Mouse (Mus musculus): Measurements from ENCODE around the gene Hpcal4. TPM values are rescaled to one million over a fixed set of nuclear protein-coding genes. Genes with fewer than 3 reads are reported as not detected.

Gene Hpcal4
- 1.6 TPM in 2 replicates for polyA plus RNA-seq (2016; fragmentation: Nextera tagmentation; extraction: Ambion mirVana)

- Histone ChIP-seq H3K9me3 (replicated peaks) (0 out of 2 replicates have a peak, but pooled peaks cover 5% of the 10 kb centered on the region), H3K9ac (peak within 1 kb of the TSS; percentile 59)
Measured at GRCm38 (mm10) chr4:123182328-123183238, at the start of gene Hpcal4. Gene Hpcal4, plus strand, starts transcription at chr4:123183227.

GRCm38 (mm10) chr4:123137551-123137950 is 45.5 kb upstream of the Hpcal4 start:
- 81% methylated on average over 3 of the region's 3 CpGs for WGBS
- Histone ChIP-seq H3K4me2 (no peak overlapping the region), H3K4me1 (replicated peaks) (peaks cover 14% of the 10 kb centered on the region), H3K27me3 (replicated peaks) (no peaks in the 10 kb centered on the region), H3K9me3 (replicated peaks) (no peaks in the 10 kb centered on the region), H3K4me3 (no peak overlapping the region), H3K9ac (no peak overlapping the region), H3K36me3 (peaks cover 42% of the 10 kb centered on the region), H3K27ac (ENCODE audit: poor library complexity, severe bottlenecking) (no peak overlapping the region)
- ATAC-seq (ENCODE audit: insufficient number of reproducible peaks, low FRiP score): no peak

More at GRCm38 (mm10) chr4:123182328-123183238, at the start of gene Hpcal4:
- no peaks in the 10 kb centered on the region for H3K36me3 ChIP-seq
- H3K27ac ChIP-seq (ENCODE audit: poor library complexity, severe bottlenecking): no peak within 1 kb of the TSS
- H3K4me2 ChIP-seq: peak within 1 kb of the TSS; percentile 84
- H3K4me1 ChIP-seq (replicated peaks): peaks cover 18% of the 10 kb centered on the region
- peaks cover 95% of the 10 kb centered on the region for H3K27me3 ChIP-seq (replicated peaks)
- peak within 1 kb of the TSS; percentile 54 for H3K4me3 ChIP-seq
- peak; percentile 67 for ATAC-seq (ENCODE audit: insufficient number of reproducible peaks, low FRiP score)
- WGBS: under 1% methylated on average over 44 of the region's 44 CpGs

- 0 out of 2 replicates have a peak, but pooled peaks cover 6% of the 10 kb centered on the region for H3K27me3 ChIP-seq (replicated peaks)
- H3K9me3 ChIP-seq (replicated peaks): no peaks in the 10 kb centered on the region
- H3K27ac ChIP-seq (ENCODE audit: poor library complexity, severe bottlenecking): peak within 1 kb of the TSS; percentile 65
- peak; percentile 94 for ATAC-seq (ENCODE audit: insufficient number of reproducible peaks, low FRiP score)
- peaks cover 25% of the 10 kb centered on the region for H3K36me3 ChIP-seq
- H3K4me1 ChIP-seq (replicated peaks): peaks cover 14% of the 10 kb centered on the region
- peak within 1 kb of the TSS; percentile 93 for H3K4me2 ChIP-seq
- peak within 1 kb of the TSS; percentile 65 for H3K9ac ChIP-seq
- WGBS: under 1% methylated on average over 34 of the region's 34 CpGs
- peak within 1 kb of the TSS; percentile 62 for H3K4me3 ChIP-seq
Measured at GRCm38 (mm10) chr4:123139513-123140154, 43.4 kb upstream of the Hpcal4 start, which contains the start of gene Ppie. Gene Ppie, minus strand, starts transcription at chr4:123139951.

- 65% methylated on average over 5 of the region's 5 CpGs for WGBS
- H3K4me1 ChIP-seq (replicated peaks): no peaks in the 10 kb centered on the region; the same call in 1 of the 2 replicates
Measured at GRCm38 (mm10) chr4:123147446-123148150, 35.4 kb upstream of the Hpcal4 start.

GRCm38 (mm10) chr4:123152003-123152402 is 31.0 kb upstream of the Hpcal4 start:
- H3K4me3 ChIP-seq: no peak overlapping the region
- 69% methylated on average over 4 of the region's 4 CpGs for WGBS
- no peak for ATAC-seq (ENCODE audit: insufficient number of reproducible peaks, low FRiP score)
- no peak overlapping the region for H3K9ac ChIP-seq
- no peak overlapping the region for H3K4me2 ChIP-seq
- H3K27me3 ChIP-seq (replicated peaks): peaks cover 6% of the 10 kb centered on the region; the same call in 1 of the 2 replicates
- H3K9me3 ChIP-seq (replicated peaks): no peaks in the 10 kb centered on the region
- no peaks in the 10 kb centered on the region for H3K36me3 ChIP-seq
- H3K4me1 ChIP-seq (replicated peaks): 0 out of 2 replicates have a peak, but pooled peaks cover 4% of the 10 kb centered on the region
- no peak overlapping the region for H3K27ac ChIP-seq (ENCODE audit: poor library complexity, severe bottlenecking)

More at GRCm38 (mm10) chr4:123147446-123148150, 35.4 kb upstream of the Hpcal4 start:
- no peaks in the 10 kb centered on the region for H3K36me3 ChIP-seq
- no peak overlapping the region for H3K27ac ChIP-seq (ENCODE audit: poor library complexity, severe bottlenecking)
- no peaks in the 10 kb centered on the region for H3K9me3 ChIP-seq (replicated peaks)
- H3K4me3 ChIP-seq: no peak overlapping the region
- no peak for ATAC-seq (ENCODE audit: insufficient number of reproducible peaks, low FRiP score)
- peaks cover 25% of the 10 kb centered on the region; the same call in 1 of the 2 replicates for H3K27me3 ChIP-seq (replicated peaks)
- H3K4me2 ChIP-seq: no peak overlapping the region
- no peak overlapping the region for H3K9ac ChIP-seq

GRCm38 (mm10) chr4:123152976-123153375 is 30.1 kb upstream of the Hpcal4 start:
- Histone ChIP-seq H3K9ac (no peak overlapping the region), H3K27me3 (replicated peaks) (peaks cover 6% of the 10 kb centered on the region; the same call in 1 of the 2 replicates), H3K4me1 (replicated peaks) (0 out of 2 replicates have a peak, but pooled peaks cover 4% of the 10 kb centered on the region), H3K9me3 (replicated peaks) (no peaks in the 10 kb centered on the region), H3K4me2 (no peak overlapping the region), H3K36me3 (no peaks in the 10 kb centered on the region), H3K4me3 (no peak overlapping the region), H3K27ac (ENCODE audit: poor library complexity, severe bottlenecking) (no peak overlapping the region)
- 32% methylated on average over 5 of the region's 5 CpGs for WGBS
- no peak for ATAC-seq (ENCODE audit: insufficient number of reproducible peaks, low FRiP score)

- no peak overlapping the region for H3K9ac ChIP-seq
- WGBS: 18% methylated on average over 4 of the region's 4 CpGs
Measured at GRCm38 (mm10) chr4:123155004-123155403, 28.0 kb upstream of the Hpcal4 start.

GRCm38 (mm10) chr4:123155427-123155826 is 27.6 kb upstream of the Hpcal4 start:
- H3K9me3 ChIP-seq (replicated peaks): no peaks in the 10 kb centered on the region
- H3K27ac ChIP-seq (ENCODE audit: poor library complexity, severe bottlenecking): no peak overlapping the region
- H3K4me3 ChIP-seq: no peak overlapping the region
- no peaks in the 10 kb centered on the region for H3K36me3 ChIP-seq
- 48% methylated on average over 2 of the region's 2 CpGs for WGBS
- no peak overlapping the region for H3K4me2 ChIP-seq
- no peak overlapping the region for H3K9ac ChIP-seq
- no peak for ATAC-seq (ENCODE audit: insufficient number of reproducible peaks, low FRiP score)
- peaks cover 19% of the 10 kb centered on the region for H3K27me3 ChIP-seq (replicated peaks)
- H3K4me1 ChIP-seq (replicated peaks): 0 out of 2 replicates have a peak, but pooled peaks cover 4% of the 10 kb centered on the region

More at GRCm38 (mm10) chr4:123155004-123155403, 28.0 kb upstream of the Hpcal4 start:
- no peak overlapping the region for H3K27ac ChIP-seq (ENCODE audit: poor library complexity, severe bottlenecking)
- H3K4me3 ChIP-seq: no peak overlapping the region
- 0 out of 2 replicates have a peak, but pooled peaks cover 4% of the 10 kb centered on the region for H3K4me1 ChIP-seq (replicated peaks)
- no peak for ATAC-seq (ENCODE audit: insufficient number of reproducible peaks, low FRiP score)
- no peaks in the 10 kb centered on the region for H3K36me3 ChIP-seq
- H3K27me3 ChIP-seq (replicated peaks): peaks cover 15% of the 10 kb centered on the region
- H3K9me3 ChIP-seq (replicated peaks): no peaks in the 10 kb centered on the region
- no peak overlapping the region for H3K4me2 ChIP-seq

- Histone ChIP-seq H3K4me1 (replicated peaks) (0 out of 2 replicates have a peak, but pooled peaks cover 4% of the 10 kb centered on the region), H3K9me3 (replicated peaks) (no peaks in the 10 kb centered on the region), H3K4me3 (no peak overlapping the region), H3K27me3 (replicated peaks) (peaks cover 19% of the 10 kb centered on the region), H3K4me2 (no peak overlapping the region), H3K9ac (no peak overlapping the region), H3K36me3 (no peaks in the 10 kb centered on the region), H3K27ac (ENCODE audit: poor library complexity, severe bottlenecking) (no peak overlapping the region)
- no peak for ATAC-seq (ENCODE audit: insufficient number of reproducible peaks, low FRiP score)
Measured at GRCm38 (mm10) chr4:123155840-123156239, 27.2 kb upstream of the Hpcal4 start.

GRCm38 (mm10) chr4:123160571-123160970 is 22.5 kb upstream of the Hpcal4 start:
- H3K4me2 ChIP-seq: no peak overlapping the region
- no peak overlapping the region for H3K4me3 ChIP-seq
- ATAC-seq (ENCODE audit: insufficient number of reproducible peaks, low FRiP score): no peak
- H3K27ac ChIP-seq (ENCODE audit: poor library complexity, severe bottlenecking): no peak overlapping the region
- no peak overlapping the region for H3K9ac ChIP-seq
- H3K4me1 ChIP-seq (replicated peaks): peaks cover 19% of the 10 kb centered on the region
- H3K9me3 ChIP-seq (replicated peaks): no peaks in the 10 kb centered on the region
- 75% methylated on average over 6 of the region's 6 CpGs for WGBS
- H3K36me3 ChIP-seq: no peaks in the 10 kb centered on the region
- H3K27me3 ChIP-seq (replicated peaks): peaks cover 30% of the 10 kb centered on the region
